14 mouse cellular contexts compared by ENCODE assay signal in genomic region chr1:90599226-90599625, GRCm38 (mm10). TPM values are rescaled to one million over a fixed set of nuclear protein-coding genes. Genes with fewer than 3 reads are reported as not detected.
A peak's percentile ranks its signal among the peaks of the same experiment; 100 is the strongest.
DNase-seq lines count a peak whose midpoint lies in the region; ATAC-seq and TF ChIP-seq lines count a peak whose summit lies in the region.
"Had no signal": no experiment of that assay in that cellular context is flagged by ENCODE, and none has a peak within 500 bp of the region (broad histone marks: within the 10 kb centered on the region; RNA-seq: fewer than 3 reads in every experiment).

No protein-coding gene starts in this region.

- peak; percentile 84; the same call in 1 of the 2 replicates for TF ChIP-seq EP300 in heart, adult 2 months (IDR thresholded peaks at IDR 0.05; ENCODE audit: insufficient read depth, low read depth, low read length)
- peak; percentile 84 for TF ChIP-seq EP300 in lung, postnatal 0 days (IDR thresholded peaks at IDR 0.05)
- TF ChIP-seq EP300 in liver, postnatal 0 days (IDR thresholded peaks at IDR 0.05; ENCODE audit: low read depth): no peak

- H3K27ac ChIP-seq in heart, adult 2 months: peak overlapping the region; percentile 62
- H3K27ac ChIP-seq in heart, embryonic 11.5 days (ENCODE audit: low read depth, low read length): no peak overlapping the region
- no peak overlapping the region for H3K27ac ChIP-seq in lung, postnatal 0 days (ENCODE audit: low read length)
- H3K27ac ChIP-seq in midbrain, embryonic 10.5 days (replicated peaks): no peak overlapping the region
- H3K27ac ChIP-seq in liver, postnatal 0 days (ENCODE audit: low read depth): no peak overlapping the region
- H3K27ac ChIP-seq in midbrain, embryonic 14.5 days (replicated peaks; ENCODE audit: low read depth, low read length): no peak overlapping the region
- H3K27ac ChIP-seq: forebrain, embryonic 13.5 days; hindbrain, embryonic 15.5 days; liver, embryonic 12.5 days; midbrain, embryonic 13.5 days had no signal

- H3K9me3 ChIP-seq in heart, embryonic 11.5 days (replicated peaks; ENCODE audit: control insufficient read depth, low read length): no peaks in the 10 kb centered on the region
- H3K9me3 ChIP-seq in lung, postnatal 0 days (ENCODE audit: low read length): no peaks in the 10 kb centered on the region
- no peaks in the 10 kb centered on the region; the same call in 1 of the 2 replicates for H3K9me3 ChIP-seq in midbrain, embryonic 10.5 days (replicated peaks)
- no peaks in the 10 kb centered on the region for H3K9me3 ChIP-seq in liver, postnatal 0 days (ENCODE audit: low read length)
- H3K9me3 ChIP-seq in midbrain, embryonic 14.5 days (ENCODE audit: control insufficient read depth, low read length): no peaks in the 10 kb centered on the region
- H3K9me3 ChIP-seq: forebrain, embryonic 13.5 days; hindbrain, embryonic 15.5 days; liver, embryonic 12.5 days; midbrain, embryonic 13.5 days had no signal

- H3K36me3 ChIP-seq in heart, adult 2 months (ENCODE audit: control insufficient read depth, insufficient read depth, low read length): no peaks in the 10 kb centered on the region
- no peaks in the 10 kb centered on the region for H3K36me3 ChIP-seq in heart, embryonic 11.5 days (ENCODE audit: control insufficient read depth, insufficient read depth, low read length)
- H3K36me3 ChIP-seq in lung, postnatal 0 days (ENCODE audit: insufficient read depth, low read length): no peaks in the 10 kb centered on the region
- H3K36me3 ChIP-seq in midbrain, embryonic 10.5 days: no peaks in the 10 kb centered on the region
- H3K36me3 ChIP-seq in liver, postnatal 0 days (replicated peaks; ENCODE audit: insufficient read depth, low read length): no peaks in the 10 kb centered on the region
- no peaks in the 10 kb centered on the region for H3K36me3 ChIP-seq in midbrain, embryonic 14.5 days (ENCODE audit: control insufficient read depth, insufficient read depth, low read length)
- H3K36me3 ChIP-seq: hindbrain, embryonic 15.5 days; liver, embryonic 12.5 days; midbrain, embryonic 13.5 days had no signal

- peaks cover 3% of the 10 kb centered on the region for H3K4me1 ChIP-seq in heart, adult 2 months (ENCODE audit: control insufficient read depth, insufficient read depth, low read length)
- H3K4me1 ChIP-seq in heart, embryonic 11.5 days (ENCODE audit: control insufficient read depth, insufficient read depth, low read length): 0 out of 2 replicates have a peak, but pooled peaks cover 4% of the 10 kb centered on the region
- no peaks in the 10 kb centered on the region for H3K4me1 ChIP-seq in lung, postnatal 0 days (ENCODE audit: insufficient read depth, low read depth, low read length)
- peaks cover 8% of the 10 kb centered on the region for H3K4me1 ChIP-seq in midbrain, embryonic 10.5 days
- H3K4me1 ChIP-seq in liver, postnatal 0 days (ENCODE audit: insufficient read depth): 0 out of 2 replicates have a peak, but pooled peaks cover 2% of the 10 kb centered on the region
- H3K4me1 ChIP-seq in midbrain, embryonic 14.5 days (ENCODE audit: control insufficient read depth, insufficient read depth, low read length): peaks cover 7% of the 10 kb centered on the region; the same call in 1 of the 2 replicates

- H3K27me3 ChIP-seq in heart, adult 2 months (ENCODE audit: control insufficient read depth, insufficient read depth, low read length): no peaks in the 10 kb centered on the region
- no peaks in the 10 kb centered on the region for H3K27me3 ChIP-seq in heart, embryonic 11.5 days (ENCODE audit: control insufficient read depth, insufficient read depth, low read length)
- no peaks in the 10 kb centered on the region for H3K27me3 ChIP-seq in lung, postnatal 0 days (replicated peaks; ENCODE audit: insufficient read depth, low read length)
- H3K27me3 ChIP-seq in midbrain, embryonic 10.5 days (ENCODE audit: low read depth, poor library complexity, severe bottlenecking): no peaks in the 10 kb centered on the region
- H3K27me3 ChIP-seq in liver, postnatal 0 days (ENCODE audit: insufficient read depth, low read length): no peaks in the 10 kb centered on the region
- no peaks in the 10 kb centered on the region for H3K27me3 ChIP-seq in midbrain, embryonic 14.5 days (ENCODE audit: control insufficient read depth, insufficient read depth, low read length)

- no peak overlapping the region for H3K9ac ChIP-seq in heart, adult 2 months (ENCODE audit: low read depth, low read length)
- H3K9ac ChIP-seq in heart, embryonic 11.5 days (ENCODE audit: low read depth, low read length): no peak overlapping the region
- no peak overlapping the region for H3K9ac ChIP-seq in lung, postnatal 0 days (replicated peaks; ENCODE audit: low read depth)
- no peak overlapping the region for H3K9ac ChIP-seq in liver, postnatal 0 days (replicated peaks)
- H3K9ac ChIP-seq in midbrain, embryonic 14.5 days (replicated peaks; ENCODE audit: low read length): no peak overlapping the region
- H3K9ac ChIP-seq: forebrain, embryonic 13.5 days; hindbrain, embryonic 15.5 days; liver, embryonic 12.5 days; midbrain, embryonic 13.5 days had no signal

- H3K4me3 ChIP-seq in heart, adult 2 months: no peak overlapping the region
- H3K4me3 ChIP-seq in heart, embryonic 11.5 days (ENCODE audit: low read depth, low read length): no peak overlapping the region
- no peak overlapping the region for H3K4me3 ChIP-seq in lung, postnatal 0 days (ENCODE audit: low read depth, low read length)
- no peak overlapping the region for H3K4me3 ChIP-seq in midbrain, embryonic 10.5 days
- H3K4me3 ChIP-seq in liver, postnatal 0 days (ENCODE audit: low read depth, low read length): no peak overlapping the region
- no peak overlapping the region for H3K4me3 ChIP-seq in midbrain, embryonic 14.5 days (replicated peaks; ENCODE audit: low read depth, low read length)
- H3K4me3 ChIP-seq: forebrain, embryonic 13.5 days; hindbrain, embryonic 15.5 days; liver, embryonic 12.5 days; midbrain, embryonic 13.5 days had no signal

- no peak for TF ChIP-seq CTCF in heart, adult 2 months (IDR thresholded peaks at IDR 0.05)
- TF ChIP-seq CTCF in lung, postnatal 0 days (IDR thresholded peaks at IDR 0.05): no peak
- no peak for TF ChIP-seq CTCF in liver, postnatal 0 days (IDR thresholded peaks at IDR 0.05; ENCODE audit: low read depth)

- intact Hi-C loops in heart, adult 2 months (cut with DNase I): loop anchor here (10.0 kb wide), 1 partner anchor 954 kb away; no protein-coding TSS in a partner anchor

- WGBS in heart, adult 2 months: 14% methylated on average over 3 of the region's 3 CpGs
- WGBS in heart, embryonic 11.5 days (ENCODE audit: insufficient replicate concordance): 39% methylated on average over 3 of the region's 3 CpGs
- 33% methylated on average over 3 of the region's 3 CpGs for WGBS in lung, postnatal 0 days
- WGBS in midbrain, embryonic 10.5 days: 57% methylated on average over 3 of the region's 3 CpGs
- WGBS in liver, postnatal 0 days (ENCODE audit: insufficient replicate concordance): 28% methylated on average over 3 of the region's 3 CpGs
- 49% methylated on average over 3 of the region's 3 CpGs for WGBS in midbrain, embryonic 14.5 days

- H3K79me2 ChIP-seq in heart, adult 2 months (replicated peaks; ENCODE audit: control insufficient read depth, insufficient read depth, low read length): peaks cover 3% of the 10 kb centered on the region

- peak; percentile 50 to 74 for DNase-seq in heart, adult 2 months
- peak; percentile 32 to 60 for DNase-seq in adrenal gland, postnatal 36 days
- DNase-seq in heart, postnatal 4 days: peak; percentile 61
- peak; percentile 77 for DNase-seq in lung, postnatal 0 days (ENCODE audit: low spot score)
- DNase-seq in midbrain, embryonic 10.5 days (ENCODE audit: low spot score): no peak
- DNase-seq in liver, postnatal 0 days: no peak
- no peak for DNase-seq in midbrain, embryonic 14.5 days
- DNase-seq: cerebellum, postnatal 36 days had no signal

- H3K4me2 ChIP-seq in heart, embryonic 11.5 days: no peak overlapping the region
- no peak overlapping the region for H3K4me2 ChIP-seq in lung, postnatal 0 days (replicated peaks; ENCODE audit: low read depth, low read length)
- no peak overlapping the region for H3K4me2 ChIP-seq in liver, postnatal 0 days (ENCODE audit: low read depth, low read length)
- H3K4me2 ChIP-seq in midbrain, embryonic 14.5 days (ENCODE audit: low read length): no peak overlapping the region
- H3K4me2 ChIP-seq: forebrain, embryonic 13.5 days; hindbrain, embryonic 15.5 days; liver, embryonic 12.5 days; midbrain, embryonic 13.5 days had no signal

- no peak for TF ChIP-seq POLR2A in heart, adult 2 months (IDR thresholded peaks at IDR 0.05; ENCODE audit: insufficient read depth, low read depth, low read length)

- ATAC-seq in heart, embryonic 11.5 days (replicated peaks; ENCODE audit: insufficient number of reproducible peaks, low FRiP score, low TSS enrichment): no peak
- ATAC-seq in lung, postnatal 0 days: peak; percentile 52
- no peak for ATAC-seq in liver, postnatal 0 days
- no peak for ATAC-seq in midbrain, embryonic 14.5 days (ENCODE audit: low FRiP score, low TSS enrichment)
- ATAC-seq: CD4-positive, CD25-positive, alpha-beta regulatory T cell, adult 4 months; forebrain, embryonic 13.5 days; liver, embryonic 12.5 days; midbrain, embryonic 13.5 days had no signal

RNA-seq across cellular contexts. Expression of gene Cops8, which starts 3.6 kb away (rescaled TPM):
- 10 to 100 TPM; 87.2 to 97.9 TPM for total RNA-seq in heart, adult 2 months (2021)
- 63.2 and 87.0 TPM in 2 replicates for polyA plus RNA-seq in heart, adult 2 months (2012; rRNA removed)
- polyA plus RNA-seq in heart, embryonic 11.5 days (2014; fragmentation: Nextera tagmentation; extraction: Ambion mirVana): 136 and 141 TPM in 2 replicates
- total RNA-seq in adrenal gland, postnatal 36 days (2021): 10 to 100 TPM; 68.9 to 93.9 TPM
- total RNA-seq in heart, postnatal 4 days (2021): 10 to 100 TPM; 78.6 to 91.6 TPM
- 79.7 and 93.3 TPM in 2 replicates for polyA plus RNA-seq in lung, postnatal 0 days (2015; fragmentation: Nextera tagmentation; extraction: Ambion mirVana)
- polyA plus RNA-seq in midbrain, embryonic 10.5 days (2016; fragmentation: Nextera tagmentation; extraction: Ambion mirVana): 183 and 199 TPM in 2 replicates
- 30.1 and 33.0 TPM in 2 replicates for polyA plus RNA-seq in liver, postnatal 0 days (2015; fragmentation: Nextera tagmentation; extraction: Ambion mirVana)
- polyA plus RNA-seq in midbrain, embryonic 14.5 days (2014; fragmentation: Nextera tagmentation; extraction: Ambion mirVana): 155 and 178 TPM in 2 replicates

Comparison
In these comparisons a context has a peak if more than half of its experiments do, and no peak if none do; other contexts are left out.
1. DNase-seq: peak in heart, adult 2 months (2 of 2), adrenal gland, postnatal 36 days (2 of 2), heart, postnatal 4 days (single experiment) and lung, postnatal 0 days (single experiment); none in midbrain, embryonic 10.5 days (single experiment), liver, postnatal 0 days (single experiment) and midbrain, embryonic 14.5 days (single experiment).